Mouse (Mus musculus) cerebellum, adult 9-11 months (tissue): Measurements from ENCODE around the gene Phka2.

Experiments
- DNase-seq: peaks from one replicate; pipeline ENCODE4 v3.0.0; 2022

Gene Phka2

GRCm38 (mm10) chrX:160598562-160599458, 96.8 kb downstream of the Phka2 start:
- no peak for DNase-seq

- DNase-seq, result no peak
Measured at GRCm38 (mm10) chrX:160601053-160601452, 99.1 kb downstream of the Phka2 start.

GRCm38 (mm10) chrX:160602770-160603169, 100.8 kb downstream of the Phka2 start:
- no peak for DNase-seq

GRCm38 (mm10) chrX:160603316-160603715, 101.3 kb downstream of the Phka2 start:
- no peak for DNase-seq

- DNase-seq, result no peak
Measured at GRCm38 (mm10) chrX:160603981-160604541, 102.1 kb downstream of the Phka2 start.

GRCm38 (mm10) chrX:160609849-160610248, 107.9 kb downstream of the Phka2 start:
- no peak for DNase-seq

- no peak for DNase-seq
Measured at GRCm38 (mm10) chrX:160610482-160610881, 108.5 kb downstream of the Phka2 start.

GRCm38 (mm10) chrX:160610882-160611644, 109.1 kb downstream of the Phka2 start:
- no peak for DNase-seq
